ENCODE assay signal across 27 mouse cellular contexts in the genomic region with DNA sequence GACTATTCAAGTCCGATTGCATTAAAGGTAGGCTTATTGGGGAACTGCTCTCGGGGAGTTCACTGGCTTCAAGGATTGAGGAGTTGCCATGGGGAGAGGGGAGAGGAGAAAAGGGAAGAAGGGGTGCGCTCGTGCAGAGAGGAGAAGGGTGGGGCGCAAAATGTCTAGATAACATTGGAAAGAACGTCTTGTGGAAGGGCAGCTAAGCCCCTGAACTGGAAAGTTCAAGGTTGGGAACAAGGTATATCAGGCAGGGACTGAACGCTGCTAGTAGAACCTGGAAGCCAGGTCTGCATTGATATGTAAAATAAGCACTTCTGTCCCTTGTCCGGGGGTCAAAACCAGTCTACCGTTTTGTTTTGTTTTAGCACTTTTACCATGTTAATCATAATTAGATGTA. TPM values are rescaled to one million over a fixed set of nuclear protein-coding genes. Genes with fewer than 3 reads are reported as not detected.
"Had no signal": no experiment of that assay in that cellular context is flagged by ENCODE, and none has a peak within 500 bp of the region (broad histone marks: within the 10 kb centered on the region; RNA-seq: fewer than 3 reads in every experiment).

No protein-coding gene starts in this region.

- H3K9me3 ChIP-seq: liver, embryonic 13.5 days; neural tube, embryonic 12.5 days; neural tube, embryonic 15.5 days; stomach, embryonic 15.5 days had no signal

- DNase-seq: kidney, adult 11 months; kidney, adult 9 months; kidney, postnatal 14 days; layer of hippocampus, adult 9-11 months; liver, embryonic 13.5 days; lung, adult 2 months; lung, postnatal 14 days; lung, postnatal 4 days; right cerebral cortex, adult 18-20 months; right cerebral cortex, postnatal 14 days; spleen, adult 18-20 months; thymus, postnatal 25 days had no signal

- H3K4me2 ChIP-seq: liver, embryonic 13.5 days; midbrain, embryonic 11.5 days; neural tube, embryonic 12.5 days; neural tube, embryonic 15.5 days; stomach, embryonic 15.5 days had no signal

- H3K9ac ChIP-seq: liver, embryonic 13.5 days; neural tube, embryonic 12.5 days; neural tube, embryonic 15.5 days; stomach, embryonic 15.5 days had no signal

- H3K27ac ChIP-seq: layer of hippocampus, adult 2 months; liver, embryonic 13.5 days; neural tube, embryonic 12.5 days; neural tube, embryonic 15.5 days; stomach, embryonic 15.5 days had no signal

- H3K4me3 ChIP-seq: layer of hippocampus, adult 2 months; liver, embryonic 13.5 days; neural tube, embryonic 12.5 days; neural tube, embryonic 15.5 days; stomach, embryonic 15.5 days had no signal

- H3K36me3 ChIP-seq: liver, embryonic 13.5 days; neural tube, embryonic 12.5 days; neural tube, embryonic 15.5 days; stomach, embryonic 15.5 days had no signal

- H3K4me1 ChIP-seq: liver, embryonic 13.5 days; neural tube, embryonic 12.5 days; neural tube, embryonic 15.5 days; stomach, embryonic 15.5 days had no signal

RNA-seq across cellular contexts. Expression of gene Gm26992, which starts 16.2 kb away (rescaled TPM):
- total RNA-seq: layer of hippocampus, adult 2 months; liver, adult 2 months had no signal
- polyA plus RNA-seq: kidney, embryonic 16.5 days; limb, embryonic 11.5 days; limb, embryonic 14.5 days; liver, adult 2 months; liver, embryonic 13.5 days; liver, embryonic 16.5 days; lung, embryonic 16.5 days; midbrain, embryonic 11.5 days; neural tube, embryonic 12.5 days; neural tube, embryonic 15.5 days; stomach, embryonic 15.5 days; thymus, postnatal 0 days had no signal

RNA-seq across cellular contexts. Expression of gene Tsx, which starts 23.8 kb away (rescaled TPM):
- total RNA-seq: layer of hippocampus, adult 2 months; left cerebral cortex, adult 18-20 months; liver, adult 2 months; megakaryocyte progenitor cell, adult 5-6 weeks; megakaryocyte-erythroid progenitor cell, adult 5-6 weeks had no signal
- polyA plus RNA-seq: liver, adult 2 months; liver, embryonic 13.5 days; liver, embryonic 16.5 days; lung, adult 2 months had no signal
